Mouse (Mus musculus): Measurements from ENCODE around the gene Erp29. TPM values are rescaled to one million over a fixed set of nuclear protein-coding genes. Genes with fewer than 3 reads are reported as not detected.

Erp29 gene
- 160 TPM for polyA plus RNA-seq (2015; fragmentation: Illumina TruSeq; extraction: RNeasy Lipid Tissue Mini Kit (QIAGEN cat#74804); ENCODE audit: insufficient read depth, low replicate concordance)

GRCm38 (mm10) chr5:121452026-121452869, at the start of gene Erp29:
Erp29 (minus strand) TSS chr5:121452506.

GRCm38 (mm10) chr5:121451644-121452025, 671 bp downstream of the Erp29 start, which contains the start of gene Tmem116:
Tmem116 (plus strand) TSS chr5:121451893.

GRCm38 (mm10) chr5:121397187-121398145, 54.8 kb downstream of the Erp29 start, which contains the start of gene Naa25:
Naa25 (plus strand) TSS chr5:121397936.

DNA sequence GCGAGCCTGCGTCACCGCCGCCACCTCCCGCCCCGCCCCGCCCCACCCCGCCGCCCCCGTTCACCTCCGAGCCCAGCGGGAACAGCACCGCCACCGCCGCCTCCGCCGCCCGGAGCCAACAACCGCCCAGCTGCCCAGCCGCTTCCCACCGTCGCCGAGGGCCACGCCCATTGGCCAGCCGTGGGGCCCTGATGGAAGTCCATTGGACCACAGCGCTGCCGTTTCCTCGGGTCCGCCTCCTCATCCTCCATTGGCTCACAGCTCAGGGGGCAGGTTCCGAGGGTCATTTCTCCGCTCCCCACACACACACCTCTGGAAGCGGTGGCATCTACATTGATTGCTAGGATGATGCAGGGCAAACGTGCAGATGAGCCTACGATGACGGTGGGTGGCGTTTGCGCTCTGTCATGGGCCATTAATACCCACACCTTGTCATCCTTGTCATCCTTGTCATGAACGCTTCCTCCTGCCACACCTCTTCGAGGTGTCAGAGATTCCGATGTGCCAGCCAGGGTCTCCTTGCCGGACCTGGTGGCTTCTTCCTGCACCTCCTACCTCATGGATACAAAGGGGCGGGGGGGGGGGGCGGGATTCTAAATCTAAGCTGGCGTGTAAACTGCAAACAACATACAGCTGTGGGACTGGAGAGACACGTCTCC, 66.7 kb downstream of the Erp29 start, which contains the start of gene Trafd1:
Gene Trafd1 (minus strand): TSS at position 172 of the 659 bp plus-strand sequence.

Other genes with a start within 250 kb of the Erp29 start
- 1,671 TPM for gene Rpl6, start 248.0 kb downstream of the Erp29 start, polyA plus RNA-seq (2015; fragmentation: Illumina TruSeq; extraction: RNeasy Lipid Tissue Mini Kit (QIAGEN cat#74804); ENCODE audit: insufficient read depth, low replicate concordance)
- 21.8 TPM for gene Hectd4, start 232.3 kb downstream of the Erp29 start, polyA plus RNA-seq (2015; fragmentation: Illumina TruSeq; extraction: RNeasy Lipid Tissue Mini Kit (QIAGEN cat#74804); ENCODE audit: insufficient read depth, low replicate concordance)
- gene Trafd1, start 66.9 kb downstream of the Erp29 start, polyA plus RNA-seq (2015; fragmentation: Illumina TruSeq; extraction: RNeasy Lipid Tissue Mini Kit (QIAGEN cat#74804); ENCODE audit: insufficient read depth, low replicate concordance): 96.6 TPM
- gene Naa25, start 54.6 kb downstream of the Erp29 start, polyA plus RNA-seq (2015; fragmentation: Illumina TruSeq; extraction: RNeasy Lipid Tissue Mini Kit (QIAGEN cat#74804); ENCODE audit: insufficient read depth, low replicate concordance): 31.1 TPM
- 0.15 TPM for gene Tmem116, start 613 bp downstream of the Erp29 start, polyA plus RNA-seq (2015; fragmentation: Illumina TruSeq; extraction: RNeasy Lipid Tissue Mini Kit (QIAGEN cat#74804); ENCODE audit: insufficient read depth, low replicate concordance)
- gene Adam1b, start 50.9 kb upstream of the Erp29 start, polyA plus RNA-seq (2015; fragmentation: Illumina TruSeq; extraction: RNeasy Lipid Tissue Mini Kit (QIAGEN cat#74804); ENCODE audit: insufficient read depth, low replicate concordance): not detected
- gene Adam1a, start 93.0 kb upstream of the Erp29 start, polyA plus RNA-seq (2015; fragmentation: Illumina TruSeq; extraction: RNeasy Lipid Tissue Mini Kit (QIAGEN cat#74804); ENCODE audit: insufficient read depth, low replicate concordance): 9.4 TPM
- gene Gm42878, start 93.0 kb upstream of the Erp29 start, polyA plus RNA-seq (2015; fragmentation: Illumina TruSeq; extraction: RNeasy Lipid Tissue Mini Kit (QIAGEN cat#74804); ENCODE audit: insufficient read depth, low replicate concordance): not detected
- gene Mapkapk5, start 93.4 kb upstream of the Erp29 start, polyA plus RNA-seq (2015; fragmentation: Illumina TruSeq; extraction: RNeasy Lipid Tissue Mini Kit (QIAGEN cat#74804); ENCODE audit: insufficient read depth, low replicate concordance): 119 TPM
- gene Aldh2, start 141.3 kb upstream of the Erp29 start, polyA plus RNA-seq (2015; fragmentation: Illumina TruSeq; extraction: RNeasy Lipid Tissue Mini Kit (QIAGEN cat#74804); ENCODE audit: insufficient read depth, low replicate concordance): 192 TPM
- 6.9 TPM for gene Acad12, start 166.4 kb upstream of the Erp29 start, polyA plus RNA-seq (2015; fragmentation: Illumina TruSeq; extraction: RNeasy Lipid Tissue Mini Kit (QIAGEN cat#74804); ENCODE audit: insufficient read depth, low replicate concordance)
- 3.7 TPM for gene Acad10, start 208.0 kb upstream of the Erp29 start, polyA plus RNA-seq (2015; fragmentation: Illumina TruSeq; extraction: RNeasy Lipid Tissue Mini Kit (QIAGEN cat#74804); ENCODE audit: insufficient read depth, low replicate concordance)
- gene Brap, start 208.1 kb upstream of the Erp29 start, polyA plus RNA-seq (2015; fragmentation: Illumina TruSeq; extraction: RNeasy Lipid Tissue Mini Kit (QIAGEN cat#74804); ENCODE audit: insufficient read depth, low replicate concordance): 47.5 TPM